Mouse (Mus musculus) lung, postnatal 14 days (tissue): ENCODE measurements around the gene Prb1.
"Not testable (repeated sequence)": the region's sequence is repeated elsewhere in the genome, so short reads cannot be mapped to it uniquely, and the experiment has no call there.

Experiments
- DNase-seq: peaks from one replicate; pipeline ENCODE4 v3.0.0; 2021

Gene Prb1

DNA sequence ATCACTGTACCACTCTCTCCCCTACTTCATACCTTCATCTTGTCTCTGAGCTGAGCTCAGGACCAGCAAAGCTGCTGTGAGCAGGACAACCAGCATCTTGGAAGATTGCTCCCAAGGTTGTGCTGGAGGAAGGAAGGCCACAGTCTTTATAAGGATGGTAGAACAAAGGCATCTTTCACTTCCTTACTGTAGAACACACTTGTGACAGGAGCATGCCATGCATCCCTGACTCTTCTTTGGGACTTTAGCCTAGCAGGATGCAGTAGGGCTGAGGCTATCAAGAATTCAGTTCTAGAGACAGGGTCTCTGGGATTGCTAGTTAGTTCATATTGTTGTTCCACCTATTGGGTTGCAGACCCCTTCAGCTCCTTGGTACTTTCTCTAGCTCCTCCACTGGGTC is at the start of gene Prb1:
Prb1 (minus strand) TSS at position 101 of the 400 bp plus-strand sequence.
- DNase-seq = not testable (repeated sequence)
